Comparison of ENCODE assay signal across 16 mouse cellular contexts in genomic region chr6:38820862-38821261, GRCm38 (mm10).
"Had no signal": no experiment of that assay in that cellular context is flagged by ENCODE, and none has a peak within 500 bp of the region (broad histone marks: within the 10 kb centered on the region; RNA-seq: fewer than 3 reads in every experiment).

No protein-coding gene starts in this region.

- H3K27me3 ChIP-seq: limb, embryonic 13.5 days; megakaryocyte, embryonic 14.5 days; midbrain, embryonic 15.5 days; neural tube, embryonic 12.5 days had no signal

- H3K4me2 ChIP-seq: limb, embryonic 13.5 days; lung, embryonic 14.5 days; midbrain, embryonic 11.5 days; midbrain, embryonic 15.5 days; neural tube, embryonic 12.5 days had no signal

- DNase-seq: kidney, adult 11 months; kidney, adult 9 months; kidney, postnatal 10 days; left cerebral cortex, postnatal 4 days; lung, embryonic 14.5 days; lung, postnatal 10 days; lung, postnatal 4 days; retina, postnatal 1 day; thymus, adult 18-20 months; thymus, postnatal 14 days had no signal

- H3K9ac ChIP-seq: limb, embryonic 13.5 days; liver, embryonic 14.5 days; lung, embryonic 14.5 days; midbrain, embryonic 15.5 days; neural tube, embryonic 12.5 days had no signal

- H3K27ac ChIP-seq: limb, embryonic 13.5 days; liver, embryonic 14.5 days; midbrain, embryonic 15.5 days; neural tube, embryonic 12.5 days had no signal

- ATAC-seq: midbrain, embryonic 15.5 days had no signal

- H3K9me3 ChIP-seq: limb, embryonic 13.5 days; megakaryocyte, embryonic 14.5 days; midbrain, embryonic 15.5 days; neural tube, embryonic 12.5 days had no signal

- H3K4me1 ChIP-seq: limb, embryonic 13.5 days; neural tube, embryonic 12.5 days had no signal

- H3K4me3 ChIP-seq: limb, embryonic 13.5 days; megakaryocyte, embryonic 14.5 days; midbrain, embryonic 15.5 days; neural tube, embryonic 12.5 days had no signal
